Mouse (Mus musculus): ENCODE measurements around the gene Tomm20.
A peak's percentile ranks its signal among the peaks of the same experiment; 100 is the strongest.

Tomm20 gene

DNA sequence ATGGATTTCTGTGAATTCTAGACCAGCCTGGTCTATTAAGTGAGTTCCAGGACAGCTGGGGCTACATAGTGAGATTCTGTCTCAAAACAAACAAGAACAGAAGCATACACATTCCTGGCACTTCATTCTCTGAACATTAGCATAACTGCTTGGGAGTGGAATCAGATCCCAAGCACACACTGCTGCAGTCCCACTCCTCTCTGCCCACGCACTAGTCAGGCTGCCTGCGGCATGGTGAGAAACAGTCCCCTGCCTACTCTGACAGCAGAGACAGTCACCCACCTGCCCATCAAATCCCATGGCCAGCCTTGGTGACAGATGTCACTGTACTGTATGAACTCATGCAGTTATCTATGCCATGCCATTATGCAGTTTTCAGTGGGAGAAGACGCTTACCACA lies 15.9 kb upstream of the Tomm20 start:
- DNase-seq (ENCODE audit: low spot score) = no peak

DNA sequence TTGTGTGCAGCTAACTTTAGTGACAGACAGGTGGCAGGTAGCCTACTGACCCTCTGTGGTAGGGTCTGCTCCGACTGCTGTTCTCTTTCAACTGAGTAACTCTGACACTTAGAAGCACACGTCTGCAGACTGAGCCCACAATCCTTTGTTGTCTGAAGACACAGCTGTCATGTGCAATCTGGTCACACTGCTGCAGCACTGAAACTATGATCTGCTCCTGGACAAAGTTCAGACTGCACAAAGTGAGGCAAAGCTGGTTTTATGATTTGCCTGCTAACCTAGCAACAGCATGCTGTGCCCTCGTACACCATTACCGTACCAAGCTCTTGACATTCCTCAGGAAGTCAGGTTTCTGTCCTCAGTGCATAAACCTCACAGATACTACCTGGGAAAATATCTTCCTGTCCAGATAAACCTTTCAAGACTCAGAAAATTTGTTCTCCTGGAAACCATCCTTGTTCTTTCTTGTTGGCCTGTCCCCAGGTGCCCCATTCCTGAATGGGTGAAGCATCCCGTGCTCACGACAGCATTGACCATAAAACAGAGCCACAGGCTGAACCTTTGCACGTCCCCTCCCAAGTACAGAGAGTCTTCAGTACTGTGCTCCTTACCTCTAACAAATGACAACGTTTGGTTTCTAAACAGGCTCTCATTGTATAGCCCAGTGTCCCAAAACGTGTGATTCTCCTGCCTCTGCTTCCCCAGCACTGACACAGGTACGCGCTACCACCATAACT lies 6.4 kb upstream of the Tomm20 start:
- DNase-seq (ENCODE audit: low spot score) = no peak

DNA sequence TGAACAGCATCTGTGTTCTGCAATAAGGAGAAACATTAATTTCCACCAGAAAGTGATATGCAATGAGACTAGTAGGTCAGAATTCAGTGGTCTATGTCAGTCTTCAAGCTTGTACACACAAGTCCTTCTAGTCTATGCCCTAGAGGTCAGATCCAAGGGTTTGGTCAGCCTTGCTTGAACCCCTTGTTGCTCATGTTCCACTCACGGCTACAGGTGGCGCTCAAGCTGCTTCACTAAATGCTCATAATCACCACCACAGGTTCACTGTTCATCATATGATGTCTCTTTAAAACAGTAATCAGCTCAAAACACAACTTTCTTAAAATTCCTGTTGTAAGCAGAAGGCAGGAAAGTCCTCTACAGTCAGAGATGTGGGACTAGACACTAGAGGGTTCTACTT lies 3.9 kb upstream of the Tomm20 start:
- DNase-seq (ENCODE audit: low spot score) = no peak

DNA sequence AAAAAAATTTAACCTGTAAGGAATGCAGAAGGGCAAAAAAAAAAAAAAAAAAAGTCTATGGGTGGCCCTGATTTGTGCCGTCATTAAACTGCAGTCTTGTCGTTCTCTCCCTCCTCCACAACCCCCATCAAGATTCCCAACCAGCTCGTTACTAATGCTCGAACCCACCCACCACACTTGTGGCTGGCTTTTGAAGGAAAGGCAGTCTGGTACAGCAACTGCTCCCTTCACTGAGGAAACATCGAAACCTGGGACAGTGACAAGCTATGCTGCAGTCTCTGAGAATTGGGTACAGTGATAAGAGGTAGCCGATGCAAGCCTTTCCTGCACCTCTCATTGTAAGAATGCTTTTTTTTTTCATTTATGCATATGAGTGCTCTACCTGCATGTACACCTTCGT lies 800 bp upstream of the Tomm20 start:
- no peak for DNase-seq (ENCODE audit: low spot score)

DNA sequence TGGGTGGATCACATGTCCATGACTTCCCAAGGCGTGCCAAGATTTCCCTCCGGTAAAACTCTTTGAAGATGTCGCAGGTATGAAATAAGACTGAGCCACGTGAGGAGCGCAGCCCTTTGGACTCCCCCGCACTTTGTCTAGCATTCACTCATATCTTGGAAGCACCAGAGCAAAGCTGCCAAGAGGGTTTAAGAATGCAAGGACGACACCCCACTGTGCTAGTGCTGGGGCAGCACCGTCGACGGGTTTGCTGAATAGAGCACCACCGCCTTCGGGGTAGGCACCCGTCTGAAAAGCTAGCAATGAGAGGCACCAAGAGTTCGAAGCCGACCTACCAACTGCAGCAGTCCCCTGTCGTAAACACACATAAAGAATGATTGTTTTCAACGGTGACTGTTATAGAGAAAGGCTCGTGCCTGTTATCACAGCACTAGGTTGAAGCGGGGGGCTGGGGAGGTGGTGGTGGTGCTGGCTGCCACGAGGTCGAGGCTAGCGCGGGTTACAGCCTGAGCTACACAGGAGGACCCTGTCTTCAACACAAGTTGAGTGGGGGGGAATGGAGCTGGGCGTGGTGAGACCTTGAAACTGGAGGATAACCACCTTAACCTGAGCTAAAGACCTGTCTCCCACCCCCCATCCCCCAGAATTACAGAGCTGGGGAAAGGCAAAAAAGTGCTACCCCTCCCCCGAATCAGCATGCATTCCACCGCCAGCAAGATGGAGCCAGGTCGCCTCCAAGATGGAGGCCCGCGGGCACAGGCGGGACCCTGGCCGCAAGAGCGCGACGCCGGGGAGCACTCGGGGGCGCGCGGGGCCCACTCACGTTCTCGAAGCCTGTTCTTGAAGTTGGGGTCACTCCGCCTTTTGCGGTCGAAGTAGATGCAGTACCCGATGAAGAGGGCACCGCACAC lies 608 bp downstream of the Tomm20 start:
- peak; percentile 23 for DNase-seq (ENCODE audit: low spot score)

DNA sequence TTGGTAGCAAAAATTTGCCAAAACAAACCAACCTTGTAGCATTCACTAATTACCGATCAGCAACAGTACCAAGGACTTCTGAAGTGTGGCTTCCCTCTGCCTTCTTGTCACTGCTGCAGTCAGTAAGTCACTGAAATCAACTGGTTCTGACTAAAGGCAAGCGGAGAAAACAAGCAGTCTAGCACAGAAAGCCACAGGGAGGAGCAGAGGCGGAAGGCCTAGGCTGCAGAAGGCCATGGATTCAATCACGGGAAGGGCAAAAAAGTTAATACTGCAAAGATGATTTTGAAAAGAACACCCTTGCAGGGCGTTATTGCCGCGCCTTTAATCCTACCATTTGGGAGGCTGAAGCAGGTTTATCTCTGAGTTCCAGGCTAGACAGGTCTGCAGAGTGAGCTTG lies 2.1 kb downstream of the Tomm20 start:
- DNase-seq (ENCODE audit: low spot score) = no peak

- no peak for DNase-seq (ENCODE audit: low spot score)
Measured at GRCm38 (mm10) chr8:126937337-126937736, 8.3 kb downstream of the Tomm20 start.

GRCm38 (mm10) chr8:126935932-126936331 lies 9.7 kb downstream of the Tomm20 start:
- DNase-seq (ENCODE audit: low spot score) = no peak

DNA sequence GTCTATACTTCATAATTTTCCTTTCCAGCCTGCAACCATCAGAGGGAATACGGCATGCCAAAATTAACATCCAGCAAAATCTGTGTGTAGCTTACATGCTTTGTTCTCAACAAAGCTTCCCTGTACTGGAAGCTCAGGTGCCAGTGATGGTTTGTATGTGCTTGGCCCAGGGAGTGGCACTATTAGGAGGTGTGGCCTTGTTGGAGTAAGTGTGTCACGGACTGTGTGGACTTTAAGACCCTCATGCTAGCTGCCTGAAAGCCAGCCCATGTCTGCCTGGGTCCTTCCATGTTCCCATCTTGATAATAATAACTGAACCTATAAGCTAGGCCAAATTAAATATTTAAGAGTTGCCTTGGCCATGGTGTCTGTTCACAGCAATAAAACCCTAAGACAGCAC lies 10.3 kb downstream of the Tomm20 start:
- no peak for DNase-seq (ENCODE audit: low spot score)

DNA sequence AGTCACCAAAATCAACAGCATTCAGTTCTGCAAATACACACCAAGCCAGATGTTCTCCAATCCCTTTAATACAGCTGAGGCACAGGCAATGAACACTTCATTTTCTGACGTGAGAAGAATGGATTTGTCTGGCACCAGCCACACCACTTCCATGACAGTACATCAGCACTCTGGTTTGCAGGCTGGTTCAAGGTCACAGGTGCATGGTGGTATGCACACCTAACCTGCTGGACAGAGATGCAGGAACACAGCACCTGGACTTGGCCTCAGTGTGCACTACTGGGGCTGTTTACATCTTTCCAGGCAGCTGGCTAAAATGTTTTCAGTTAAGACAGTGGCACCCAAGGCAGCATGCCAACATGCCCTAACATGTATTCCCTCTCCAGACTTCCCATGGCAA lies 13.0 kb downstream of the Tomm20 start:
- DNase-seq (ENCODE audit: low spot score) = no peak

DNA sequence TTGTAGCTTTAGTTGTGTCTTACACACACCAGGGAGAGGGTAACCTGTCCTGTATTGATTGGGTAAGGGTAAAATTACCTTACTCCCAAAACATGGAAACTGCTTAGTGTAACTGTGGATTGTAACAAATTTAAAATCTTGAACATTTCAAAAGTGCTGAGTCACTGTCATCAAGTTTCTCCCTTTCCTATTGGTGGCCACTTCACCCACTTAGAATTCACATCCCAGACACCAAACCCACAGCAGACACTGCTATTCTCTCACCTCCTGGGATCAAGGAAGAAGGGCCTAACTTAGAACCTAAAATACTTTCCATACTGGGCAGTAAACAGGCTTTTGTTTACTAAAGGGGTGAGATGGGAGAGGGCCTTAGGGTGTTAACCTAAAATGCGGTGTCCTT lies 13.4 kb downstream of the Tomm20 start:
- DNase-seq (ENCODE audit: low spot score) = no peak

- DNase-seq (ENCODE audit: low spot score) = no peak
Measured at GRCm38 (mm10) chr8:126931720-126932119, 13.9 kb downstream of the Tomm20 start.

- peak; percentile 55 for DNase-seq (ENCODE audit: low spot score)
Measured at GRCm38 (mm10) chr8:126929607-126930161, 16.0 kb downstream of the Tomm20 start.

GRCm38 (mm10) chr8:126928755-126929505 lies 16.7 kb downstream of the Tomm20 start:
- no peak for DNase-seq (ENCODE audit: low spot score)

DNA sequence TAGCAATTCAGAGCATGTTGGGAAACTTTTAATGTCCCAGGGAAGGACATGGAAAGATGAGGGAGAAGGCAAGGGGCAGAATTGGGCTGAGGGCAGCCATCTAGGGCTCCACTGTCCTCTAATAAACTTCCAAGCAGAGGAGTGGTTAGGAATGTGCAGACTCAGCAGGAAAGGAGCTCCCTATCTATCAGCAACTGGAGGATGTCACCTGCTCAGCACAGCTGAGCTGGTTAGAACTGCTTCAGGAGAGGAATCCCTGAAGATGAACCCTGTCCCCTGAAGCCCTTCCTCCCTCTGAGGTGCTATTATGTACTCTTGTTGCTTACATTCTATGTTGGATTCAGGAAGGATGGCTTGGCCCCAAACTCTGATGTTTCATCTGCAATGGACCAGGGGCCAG lies 17.6 kb downstream of the Tomm20 start:
- DNase-seq (ENCODE audit: low spot score) = no peak

DNA sequence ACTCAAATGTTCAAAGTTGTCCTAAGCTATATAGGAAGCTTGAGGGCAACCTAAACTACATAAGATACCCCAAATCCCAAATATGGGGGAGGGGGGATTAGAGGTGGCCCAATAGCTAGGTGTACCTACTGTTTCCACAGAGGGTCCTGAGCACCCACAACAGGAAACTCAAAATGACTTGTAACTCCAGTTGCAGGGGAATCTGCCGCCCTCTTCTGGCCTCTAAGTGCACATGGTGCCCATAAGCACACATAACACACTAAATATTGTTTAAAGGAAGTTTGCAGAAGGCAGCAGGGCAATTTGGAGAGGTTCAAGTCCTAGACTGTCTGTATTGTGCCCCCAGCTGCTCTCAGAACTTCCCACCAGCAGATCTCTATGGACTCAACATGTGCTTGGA lies 18.6 kb downstream of the Tomm20 start:
- no peak for DNase-seq (ENCODE audit: low spot score)

DNA sequence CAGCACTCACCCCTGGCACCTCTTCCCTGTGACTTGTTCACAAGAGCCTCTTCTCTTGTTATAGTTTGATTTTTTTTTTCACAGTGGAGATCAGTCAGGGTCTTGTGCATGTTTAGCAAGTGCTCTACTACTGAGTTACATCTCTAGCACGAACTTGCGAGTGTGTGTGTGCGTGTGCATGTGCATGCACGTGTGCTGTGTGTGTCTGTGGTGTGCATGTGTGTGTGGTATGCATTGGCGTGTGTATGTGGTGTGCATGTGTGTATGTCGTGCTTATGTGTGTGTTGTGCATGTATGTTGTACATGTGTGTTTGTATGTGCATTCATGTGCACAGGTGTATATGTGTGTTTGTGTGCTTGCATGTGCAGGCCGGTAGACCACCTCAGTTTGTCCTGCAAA lies 22.7 kb downstream of the Tomm20 start:
- DNase-seq (ENCODE audit: low spot score) = no peak

GRCm38 (mm10) chr8:126921432-126921831 lies 24.2 kb downstream of the Tomm20 start:
- DNase-seq (ENCODE audit: low spot score) = no peak

DNA sequence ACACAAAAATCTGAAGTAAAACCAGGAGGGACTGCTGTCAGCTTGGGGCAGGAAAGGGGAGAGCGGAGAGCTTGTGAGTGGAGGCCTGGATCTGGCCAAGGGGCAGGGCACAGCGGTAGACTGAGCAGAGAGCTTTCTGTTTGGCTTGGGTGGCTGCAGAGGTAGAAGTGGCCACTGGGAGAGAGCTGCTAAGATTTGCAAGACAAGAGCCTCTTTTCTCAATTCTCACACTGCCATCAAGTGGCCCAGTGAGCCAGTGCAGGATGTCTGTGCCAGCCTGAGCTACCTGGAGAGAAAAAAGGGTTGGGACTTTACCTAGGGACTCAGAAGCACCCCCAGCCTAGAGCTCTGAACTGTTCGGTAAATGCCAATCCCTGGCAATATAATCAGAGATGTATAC lies 24.8 kb downstream of the Tomm20 start:
- DNase-seq (ENCODE audit: low spot score) = no peak

DNA sequence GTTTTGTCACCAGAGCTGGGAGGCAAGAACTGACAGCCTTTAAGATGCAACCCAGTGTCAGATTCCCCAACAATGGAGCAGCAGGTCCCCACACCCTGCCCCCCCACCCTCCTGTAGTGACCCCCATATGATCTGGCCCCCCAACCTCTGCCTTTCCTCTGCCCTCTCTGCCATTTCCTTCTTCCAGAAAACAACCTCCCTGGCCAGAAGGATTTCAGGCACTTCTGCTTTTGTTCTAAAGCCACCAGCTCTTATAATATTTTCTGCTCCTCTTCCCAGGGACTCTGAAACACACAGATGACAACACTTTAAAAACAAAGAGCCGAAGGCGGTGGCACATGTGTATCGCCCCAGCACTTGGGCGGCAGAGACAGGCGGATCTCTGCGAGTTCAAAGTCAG lies 25.3 kb downstream of the Tomm20 start:
- DNase-seq (ENCODE audit: low spot score) = no peak

DNA sequence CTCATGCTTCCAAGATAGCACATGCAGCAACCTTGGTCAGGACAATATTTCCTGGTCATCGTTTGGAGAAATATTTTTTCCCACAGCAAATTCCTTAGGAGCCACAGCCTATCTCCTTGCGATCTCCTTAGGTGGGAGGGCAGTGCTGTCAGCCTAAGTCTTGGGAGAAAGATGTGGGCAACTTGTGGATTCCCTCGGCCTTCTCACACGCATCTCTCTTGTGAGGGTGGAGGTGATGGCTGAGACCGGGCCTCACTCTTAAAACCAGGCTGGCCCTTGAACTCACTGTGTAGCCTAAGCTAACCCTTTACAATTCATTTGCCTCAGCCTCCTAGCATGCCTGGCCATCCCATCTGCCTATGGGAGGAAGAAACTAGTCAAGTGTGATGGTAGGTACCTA lies 25.9 kb downstream of the Tomm20 start:
- no peak for DNase-seq (ENCODE audit: low spot score)

DNA sequence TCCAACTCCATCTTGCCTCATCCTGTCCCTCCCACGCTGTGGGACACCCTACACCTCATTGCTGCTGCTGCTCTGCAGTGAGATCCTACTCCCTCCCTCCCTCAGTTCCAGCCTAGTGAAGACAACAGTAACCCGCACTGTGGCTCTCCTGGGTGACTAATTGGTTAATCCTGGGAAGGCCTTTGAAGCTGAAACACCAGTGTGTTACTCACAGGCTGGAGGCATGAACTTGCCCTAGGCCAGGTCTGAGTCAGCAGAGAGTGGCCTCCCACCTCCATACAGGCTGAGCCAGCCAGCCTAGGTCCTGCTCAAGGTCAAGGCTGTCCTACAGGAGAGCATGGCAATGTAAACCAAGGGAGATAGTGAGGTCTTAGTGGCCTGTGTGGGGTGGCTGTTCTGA lies 26.4 kb downstream of the Tomm20 start:
- no peak for DNase-seq (ENCODE audit: low spot score)
